Mouse (Mus musculus) neutrophil, adult 5-6 weeks (primary cell): Measurements from ENCODE around the gene Cpa1. TPM values are rescaled to one million over a fixed set of nuclear protein-coding genes. Genes with fewer than 3 reads are reported as not detected.

Experiments
- ATAC-seq: fragments of 151-379, 151-347 bp; 2 replicates; pipeline ENCODE4 v1.8.0; 2017; ENCODE audit warnings: mild to moderate bottlenecking, moderate TSS enrichment; ENCODE audit not compliant: insufficient number of reproducible peaks, poor library complexity, low FRiP score, severe bottlenecking; ENCODE audit errors: extremely low read depth
- total RNA-seq: library from RNA; stranded (forward); fragments of 200-1000 nt; gene quantifications from 2 replicates; pipeline ENCODE4 v1.2.3, GENCODE M21; 2017

Cpa1 gene
- not detected in 2 replicates for total RNA-seq

GRCm38 (mm10) chr6:30638674-30639268 is at the start of gene Cpa1:
Cpa1 (plus strand) TSS chr6:30639218.
- no peak for ATAC-seq

DNA sequence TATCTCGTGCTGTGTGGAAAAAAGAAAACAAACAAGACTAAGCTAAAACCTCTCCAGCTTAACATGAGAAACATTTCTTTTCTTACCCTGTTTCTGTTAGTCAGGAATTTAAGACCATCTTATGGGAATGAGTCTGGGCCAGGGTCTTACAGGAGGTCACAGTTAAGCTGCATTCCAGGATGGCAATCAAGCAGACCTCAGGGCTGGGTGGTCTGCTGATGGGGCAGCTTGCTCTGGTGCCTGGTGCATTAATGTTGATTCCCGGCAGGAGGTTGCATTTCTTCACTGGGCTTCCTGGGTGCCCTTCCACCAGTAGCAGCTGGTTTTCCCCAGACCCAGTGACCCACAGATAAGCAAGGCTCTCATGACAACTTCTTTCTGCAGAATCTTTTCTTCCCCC is 49.2 kb upstream of the Cpa1 start:
- ATAC-seq = no peak

GRCm38 (mm10) chr6:30591851-30592404 is 47.1 kb upstream of the Cpa1 start:
- no peak for ATAC-seq

DNA sequence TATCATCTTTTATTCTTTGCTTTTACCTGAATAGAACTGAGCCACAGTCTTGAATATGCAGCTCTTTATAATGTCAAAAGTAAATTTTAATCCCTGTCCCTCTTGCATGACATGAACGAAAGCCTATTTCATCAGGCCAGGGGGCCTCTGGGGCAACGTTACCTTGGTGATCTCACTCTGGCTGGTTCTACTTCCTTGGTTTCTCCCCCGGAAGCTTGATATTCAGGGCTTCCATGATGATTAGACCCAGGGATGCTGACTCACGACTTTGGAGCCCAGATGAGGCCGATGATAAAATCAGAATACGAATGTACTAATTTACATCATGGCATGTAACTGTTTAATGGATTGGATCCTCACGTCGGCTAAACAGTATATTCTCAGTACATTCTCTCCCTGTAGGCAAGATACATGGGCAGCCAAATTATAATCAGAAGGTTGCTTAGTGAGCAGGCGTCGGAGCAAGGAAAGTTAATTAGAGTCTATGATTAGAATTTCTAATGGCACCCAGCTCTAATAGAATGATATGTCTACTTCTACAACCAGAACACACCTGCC is 46.5 kb upstream of the Cpa1 start:
- ATAC-seq = no peak

GRCm38 (mm10) chr6:30594364-30594763 is 44.7 kb upstream of the Cpa1 start:
- ATAC-seq = no peak

DNA sequence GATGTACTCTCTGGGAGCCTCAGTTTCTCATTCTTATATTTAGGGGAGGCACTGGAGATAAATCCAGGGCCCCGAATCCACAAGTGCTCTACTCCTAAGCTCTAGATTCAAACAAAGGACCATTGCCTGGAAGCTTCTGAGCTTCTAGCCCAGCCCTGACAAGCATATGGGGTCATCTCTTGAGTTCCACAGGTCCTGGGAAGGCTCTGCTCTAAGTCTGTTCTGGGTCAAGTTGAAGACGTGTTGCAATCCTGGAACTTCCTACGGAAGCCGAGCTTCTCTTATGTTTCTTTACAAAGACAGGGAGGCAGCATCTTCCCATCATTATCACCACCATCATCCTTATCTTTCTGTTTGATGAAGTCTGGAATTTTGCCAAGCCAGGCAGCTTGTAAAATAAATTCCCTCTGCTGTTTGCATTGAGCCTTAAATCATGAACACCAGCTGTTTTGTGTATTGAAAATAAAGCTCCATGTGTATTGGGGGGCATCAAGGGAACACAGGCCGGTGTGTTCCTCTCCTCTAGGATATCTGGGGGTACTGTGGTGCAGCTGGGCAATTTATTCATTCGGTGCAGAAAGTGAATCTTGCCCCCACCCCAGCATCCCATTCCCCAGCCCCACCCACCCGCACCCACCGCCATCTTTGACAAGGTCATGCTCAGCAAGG is 42.7 kb upstream of the Cpa1 start:
- ATAC-seq = no peak

- no peak for ATAC-seq
These were observed 39.0 kb upstream of the Cpa1 start for GRCm38 (mm10) chr6:30600033-30600432.

- no peak for ATAC-seq
These were observed 38.0 kb upstream of the Cpa1 start for GRCm38 (mm10) chr6:30600995-30601394.

- no peak for ATAC-seq
These were observed 34.6 kb upstream of the Cpa1 start for GRCm38 (mm10) chr6:30604342-30604867.

DNA sequence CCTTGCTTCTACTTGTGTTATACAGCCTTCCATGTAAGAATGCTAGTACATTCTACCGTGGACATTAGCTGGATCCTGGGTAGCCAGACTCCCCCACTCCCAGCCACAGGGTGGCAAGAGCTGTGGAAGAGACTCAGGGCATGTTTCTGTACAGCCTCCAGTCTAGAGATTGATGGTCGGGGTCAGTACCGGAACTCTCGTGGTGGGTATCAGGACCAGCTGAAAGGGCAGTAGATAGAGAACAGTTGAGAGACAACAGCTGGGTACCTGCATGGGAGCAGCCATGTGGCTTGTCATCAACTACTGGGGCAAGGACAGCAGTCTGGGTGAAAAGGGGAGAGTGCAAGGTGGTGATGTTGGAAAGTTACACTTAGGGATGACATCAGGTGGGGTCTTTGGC is 33.9 kb upstream of the Cpa1 start:
- ATAC-seq = no peak

DNA sequence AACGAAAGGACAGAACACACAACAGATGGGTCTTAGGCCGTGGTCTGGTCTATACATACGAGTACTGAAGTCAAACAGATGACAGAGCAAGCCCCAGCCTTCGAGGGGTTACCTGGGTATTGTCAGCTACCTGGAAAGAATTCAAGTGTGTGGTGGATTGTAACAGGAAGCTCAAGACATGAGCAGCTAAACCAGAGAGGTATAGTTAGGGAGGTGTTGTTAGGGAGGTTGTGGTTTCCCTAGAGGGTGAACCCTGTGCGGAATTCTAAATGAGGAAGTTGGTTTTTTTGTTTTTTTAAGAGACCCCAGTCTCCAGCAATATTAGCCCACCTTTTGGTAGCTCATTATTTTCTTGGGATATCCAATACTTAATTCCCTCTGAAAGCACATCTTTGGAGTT is 33.3 kb upstream of the Cpa1 start:
- no peak for ATAC-seq

DNA sequence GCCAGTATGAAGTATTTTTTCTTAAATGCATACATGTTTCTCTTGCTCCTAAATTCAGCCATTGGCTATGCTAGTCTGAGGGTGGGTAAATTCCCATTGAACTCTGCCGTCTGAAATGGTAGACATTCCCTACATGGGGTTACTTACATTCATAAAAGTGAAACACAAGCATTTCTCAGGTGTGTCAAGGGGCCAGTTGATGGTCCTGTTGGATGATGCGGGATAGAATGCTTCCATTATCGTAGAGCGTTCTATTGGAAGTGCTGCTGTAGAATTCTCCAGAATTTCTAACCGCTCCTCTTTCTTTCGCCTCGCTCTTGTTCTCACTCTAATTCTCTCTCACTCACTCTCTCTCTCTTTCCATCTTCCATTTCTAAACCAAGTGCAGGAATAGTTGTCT is 28.3 kb upstream of the Cpa1 start, which contains the start of gene Cpa5:
Cpa5 (plus strand) TSS at position 301 of the 400 bp plus-strand sequence.
- ATAC-seq = no peak

GRCm38 (mm10) chr6:30611212-30611611 is 27.8 kb upstream of the Cpa1 start:
- no peak for ATAC-seq

- no peak for ATAC-seq
These were observed 24.8 kb upstream of the Cpa1 start for GRCm38 (mm10) chr6:30614251-30614650.

- ATAC-seq = no peak
These were observed 23.3 kb upstream of the Cpa1 start for GRCm38 (mm10) chr6:30615741-30616140.

- no peak; the same call in 1 of the 2 replicates for ATAC-seq
These were observed 22.5 kb upstream of the Cpa1 start for GRCm38 (mm10) chr6:30616491-30616941.

DNA sequence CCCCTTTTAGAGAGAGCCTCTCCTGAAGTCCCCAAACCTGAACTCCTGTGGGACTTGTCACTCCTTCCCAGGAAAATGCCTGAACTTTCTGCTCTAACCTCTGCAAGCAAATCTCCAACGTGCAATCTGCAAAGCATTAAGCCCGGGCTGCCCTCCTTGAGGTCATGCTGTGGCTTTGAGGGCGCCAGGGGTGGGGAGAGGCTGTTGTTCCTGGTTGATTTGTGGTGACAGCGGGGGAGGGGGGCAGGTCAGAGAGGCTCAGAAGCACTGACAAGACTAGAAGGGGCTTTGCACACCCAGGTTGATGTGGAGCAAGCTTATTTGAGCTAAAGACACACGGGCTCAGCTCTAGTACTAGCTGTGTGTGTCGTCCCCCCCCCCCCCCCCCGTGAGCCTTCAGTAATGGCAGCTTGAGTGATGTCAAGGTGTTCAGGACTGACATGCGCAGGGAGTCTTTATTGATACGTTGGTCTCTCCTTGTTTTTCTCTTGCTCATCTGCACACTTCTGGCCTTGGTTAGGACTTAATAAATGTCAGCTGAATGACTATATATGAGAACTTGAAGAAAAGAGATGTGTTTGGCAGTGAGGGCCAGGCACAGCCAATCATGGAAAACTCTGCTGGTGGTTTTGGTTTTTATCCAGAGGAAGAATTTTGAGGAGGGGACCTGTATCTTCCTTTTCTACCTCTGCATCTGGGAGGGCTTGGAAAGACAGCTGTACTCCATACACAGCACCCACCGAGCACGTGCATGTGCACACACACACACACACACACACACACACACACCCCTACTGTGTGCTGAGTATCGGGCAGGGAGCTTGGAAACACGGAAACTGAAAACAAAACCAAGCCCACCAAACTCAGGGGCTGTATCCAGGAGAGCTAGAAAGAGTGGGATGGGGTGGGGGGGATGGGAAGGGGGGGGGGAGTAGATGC is 21.7 kb upstream of the Cpa1 start:
- ATAC-seq = no peak

GRCm38 (mm10) chr6:30617959-30618590 is 20.9 kb upstream of the Cpa1 start:
- ATAC-seq = no peak
